Mouse (Mus musculus): ENCODE data around the gene Crb3.

GRCm38 (mm10) chr17:57081234-57081842 is 22.4 kb downstream of the Crb3 start:
- no peak for TF ChIP-seq CTCF (IDR thresholded peaks at IDR 0.05; ENCODE audit: low read depth)
- TF ChIP-seq EP300 (IDR thresholded peaks at IDR 0.05; ENCODE audit: low read depth) = no peak

Data from liver, postnatal 0 days (tissue).